Mouse (Mus musculus) stomach, postnatal 0 days (tissue): Measurements from ENCODE around the gene S100a10. TPM values are rescaled to one million over a fixed set of nuclear protein-coding genes. Genes with fewer than 3 reads are reported as not detected.

Experiments used
- ATAC-seq: fragments of 200-750 bp; cut with Nextera tagmentation; 2 replicates; pipeline ENCODE4 v1.8.0; 2017; ENCODE audit not compliant: low FRiP score, low TSS enrichment
- DNase-seq: peaks from one replicate; pipeline ENCODE4 v3.0.0-alpha.2; 2016; ENCODE audit warnings: low spot score
- H3K27ac ChIP-seq: fragments of 300-500 bp; sonication (generic); replicated peaks from 2 replicates; pipeline ENCODE4 v1.5.1; 2014; ENCODE audit warnings: mild to moderate bottlenecking, control low read depth
- H3K27me3 ChIP-seq: fragments of 300-500 bp; sonication (generic); 2 replicates; pipeline ENCODE4 v1.6.1; 2014; ENCODE audit warnings: low read length; ENCODE audit not compliant: control insufficient read depth, insufficient read depth
- H3K36me3 ChIP-seq: fragments of 300-500 bp; sonication (generic); 2 replicates; pipeline ENCODE4 v1.6.1; 2014; ENCODE audit warnings: low read length, mixed read lengths; ENCODE audit not compliant: control insufficient read depth, insufficient read depth
- H3K4me1 ChIP-seq: fragments of 300-500 bp; sonication (generic); replicated peaks from 2 replicates; pipeline ENCODE4 v1.6.1; 2014; ENCODE audit warnings: antibody characterized with exemption; ENCODE audit not compliant: control insufficient read depth, insufficient read depth
- H3K4me2 ChIP-seq: fragments of 300-500 bp; sonication (generic); replicated peaks from 2 replicates; pipeline ENCODE4 v1.6.1; 2014; ENCODE audit warnings: low read depth, mild to moderate bottlenecking, control low read depth, moderate library complexity
- H3K4me3 ChIP-seq: fragments of 300-500 bp; sonication (generic); 2 replicates; pipeline ENCODE4 v1.5.1; 2014; ENCODE audit warnings: low read depth, low read length, control low read depth
- H3K9ac ChIP-seq: fragments of 300-500 bp; sonication (generic); 2 replicates; pipeline ENCODE4 v1.6.1; 2014; ENCODE audit warnings: mild to moderate bottlenecking, low read length, control low read depth, mixed read lengths
- H3K9me3 ChIP-seq: fragments of 300-500 bp; sonication (generic); 2 replicates; pipeline ENCODE4 v1.6.1; 2016; ENCODE audit warnings: low read length; ENCODE audit not compliant: control insufficient read depth
- CTCF ChIP-seq: IDR thresholded peaks from 2 replicates; pipeline ENCODE4 v1.5.1; 2016; ENCODE audit warnings: antibody characterized with exemption, low read depth, mild to moderate bottlenecking, moderate library complexity
- EP300 ChIP-seq: optimal IDR thresholded peaks from 2 replicates; pipeline ENCODE3; 2016; ENCODE audit warnings: antibody characterized with exemption
- WGBS: fragments of 180-500 bp; shearing (Covaris S2); extraction: QIAGEN DNeasy Blood & Tissue Kit; methylation state at CpG from one replicate; pipeline ENCODE4 v1.1.7; 2014; 5-methylcytosine and 5-hydroxymethylcytosine counted together
- polyA plus RNA-seq: library from polyadenylated mRNA; unstranded; fragments of >200 nt; fragmentation: Nextera tagmentation; extraction: Ambion mirVana; gene quantifications from 2 replicates; pipeline ENCODE4 v1.2.1, GENCODE M21; 2015

The S100a10 gene
- polyA plus RNA-seq, 1 experiment from 2014 or later, result 375 TPM

DNA sequence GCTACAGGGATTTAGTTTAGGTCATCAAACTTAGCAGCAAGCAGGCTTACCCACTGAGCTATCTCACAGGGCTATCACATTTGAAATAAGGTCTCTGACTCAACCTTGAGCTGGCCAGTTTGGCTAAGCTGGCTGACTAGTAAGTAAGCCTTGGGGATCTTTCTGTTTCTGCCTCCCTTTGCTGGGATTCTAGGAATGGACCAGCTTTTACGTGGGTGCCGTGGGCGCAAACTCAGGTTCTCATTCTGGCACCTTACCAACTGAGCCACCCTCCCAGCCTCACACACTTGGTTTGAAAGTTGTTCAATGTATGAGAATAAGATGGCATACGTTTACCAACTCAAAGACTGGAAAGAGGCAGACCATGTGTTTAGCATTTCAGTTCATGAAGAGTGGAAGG, 8.3 kb downstream of the S100a10 start:
- Histone ChIP-seq H3K36me3 (peaks cover 12% of the 10 kb centered on the region), H3K9me3 (no peaks in the 10 kb centered on the region), H3K27ac (no peak overlapping the region), H3K4me1 (no peaks in the 10 kb centered on the region), H3K4me2 (no peak overlapping the region), H3K9ac (no peak overlapping the region), H3K27me3 (no peaks in the 10 kb centered on the region), H3K4me3 (no peak overlapping the region)
- DNase-seq (no peak), ATAC-seq (no peak)
- TF ChIP-seq EP300, result no peak
- TF ChIP-seq CTCF, result no peak
- 90% methylated on average over 4 of the region's 4 CpGs for WGBS

DNA sequence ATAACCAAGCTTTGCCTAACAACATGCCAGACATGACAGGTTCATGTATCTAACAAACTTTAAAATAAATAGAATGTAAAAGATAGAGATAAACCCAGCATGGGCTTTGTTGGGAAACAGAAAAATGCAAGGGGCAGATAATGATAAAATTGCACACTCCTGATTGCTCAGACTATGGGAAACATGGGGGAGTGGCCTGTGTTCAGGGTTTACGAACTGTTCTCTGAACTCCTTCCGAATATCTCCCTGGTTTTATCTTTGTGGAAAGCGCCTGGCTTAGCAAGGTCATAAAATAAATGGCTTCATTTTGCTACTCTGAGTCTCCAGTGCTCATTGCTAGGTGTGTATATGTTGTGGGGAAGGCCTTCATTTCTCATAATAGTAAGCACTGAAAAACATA, 12.0 kb downstream of the S100a10 start:
- Histone ChIP-seq H3K4me1 (no peaks in the 10 kb centered on the region), H3K4me2 (no peak overlapping the region), H3K27me3 (no peaks in the 10 kb centered on the region), H3K9me3 (no peaks in the 10 kb centered on the region), H3K36me3 (0 out of 2 replicates have a peak, but pooled peaks cover 6% of the 10 kb centered on the region), H3K4me3 (no peak overlapping the region), H3K9ac (no peak overlapping the region), H3K27ac (no peak overlapping the region)
- TF ChIP-seq EP300 (no peak), CTCF (no peak)
- ATAC-seq (no peak), DNase-seq (no peak)
- WGBS, result 77% methylated on average over 3 of the region's 3 CpGs

DNA sequence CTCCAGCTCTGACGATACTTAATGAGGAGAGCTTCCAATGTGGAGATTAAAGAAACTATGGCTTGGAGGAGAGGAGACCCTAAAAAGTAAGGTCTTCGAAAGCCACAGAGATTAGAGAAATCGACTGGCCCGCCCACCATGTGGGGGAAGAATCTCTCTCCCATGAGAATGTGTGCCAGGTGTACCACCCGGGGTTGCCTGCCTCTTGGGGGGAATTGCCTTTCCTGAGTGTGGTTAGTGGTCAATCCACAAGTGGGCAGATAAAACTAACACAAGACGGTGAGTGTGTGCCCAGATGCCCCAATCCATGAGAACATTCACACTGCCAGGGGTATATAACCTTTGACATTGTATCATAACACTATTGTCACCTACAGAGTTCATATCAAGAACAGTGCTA, 12.8 kb downstream of the S100a10 start:
- Histone ChIP-seq H3K4me3 (no peak overlapping the region), H3K36me3 (0 out of 2 replicates have a peak, but pooled peaks cover 6% of the 10 kb centered on the region), H3K9ac (no peak overlapping the region), H3K4me2 (no peak overlapping the region), H3K9me3 (no peaks in the 10 kb centered on the region), H3K27ac (peak overlapping the region; percentile 76; the same call in 1 of the 2 replicates), H3K4me1 (no peaks in the 10 kb centered on the region), H3K27me3 (no peaks in the 10 kb centered on the region)
- WGBS, result 87% methylated on average over 6 of the region's 6 CpGs
- TF ChIP-seq CTCF (no peak), EP300 (no peak)
- ATAC-seq (no peak), DNase-seq (no peak)

DNA sequence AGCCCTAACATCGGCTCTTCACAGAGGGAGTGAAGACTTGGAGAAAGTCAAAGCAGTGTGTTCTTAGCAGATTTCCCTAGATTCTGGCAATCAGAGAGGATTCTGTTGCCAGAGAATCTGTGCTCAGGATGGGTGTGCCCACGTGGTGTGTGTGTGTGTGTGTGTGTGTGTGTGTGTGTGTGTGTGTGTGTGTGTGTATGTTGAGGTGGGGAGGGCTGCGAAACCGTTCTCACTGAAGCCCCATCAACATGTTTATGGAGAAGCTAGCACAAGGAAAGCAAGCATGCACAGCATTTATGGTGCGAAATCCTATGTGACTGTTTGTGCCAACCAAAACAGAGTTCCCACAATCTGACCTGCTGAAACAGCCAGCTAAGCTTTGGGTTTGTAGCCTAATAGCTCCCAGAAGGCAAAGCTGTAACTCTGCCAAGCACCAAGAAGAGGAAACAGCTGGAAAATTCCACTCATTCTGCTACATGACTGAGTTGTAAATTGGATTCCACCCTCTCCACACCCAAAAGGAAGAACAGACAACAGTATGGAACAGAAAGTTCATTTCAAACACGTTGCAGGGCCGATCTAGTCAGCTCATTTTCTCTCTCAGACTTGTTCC, 13.7 kb downstream of the S100a10 start:
- Histone ChIP-seq H3K9me3 (no peaks in the 10 kb centered on the region), H3K27me3 (no peaks in the 10 kb centered on the region), H3K36me3 (0 out of 2 replicates have a peak, but pooled peaks cover 6% of the 10 kb centered on the region), H3K4me1 (no peaks in the 10 kb centered on the region), H3K4me2 (no peak overlapping the region), H3K27ac (peak overlapping the region; percentile 76), H3K4me3 (no peak overlapping the region), H3K9ac (no peak overlapping the region)
- no peak for TF ChIP-seq EP300
- TF ChIP-seq CTCF, result no peak
- peak; percentile 68; the same call in 1 of the 2 replicates for ATAC-seq
- peak; percentile 16 for DNase-seq
- 14% methylated on average over 7 of the region's 7 CpGs for WGBS

DNA sequence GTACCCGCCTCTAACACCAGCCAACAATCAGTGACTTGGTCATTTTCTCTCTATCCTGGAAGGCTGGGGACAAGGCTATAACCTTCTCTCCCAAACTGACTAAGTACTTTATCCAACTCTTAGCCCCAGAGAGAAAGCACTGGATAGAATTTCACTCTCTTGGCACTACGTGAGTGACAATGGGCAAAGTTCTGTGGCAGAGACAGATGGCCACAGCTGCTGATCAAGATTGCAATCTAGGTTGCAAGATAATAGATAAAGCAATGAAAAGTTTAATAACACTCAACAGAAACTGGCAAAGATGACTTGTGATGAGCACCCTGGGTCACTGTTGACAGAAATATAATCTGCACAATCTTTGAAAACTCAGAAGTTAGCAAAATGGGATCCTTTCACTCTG, 14.2 kb downstream of the S100a10 start:
- H3K36me3 ChIP-seq, result 0 out of 2 replicates have a peak, but pooled peaks cover 6% of the 10 kb centered on the region
- WGBS, result 18% methylated on average over 2 of the region's 2 CpGs

DNA sequence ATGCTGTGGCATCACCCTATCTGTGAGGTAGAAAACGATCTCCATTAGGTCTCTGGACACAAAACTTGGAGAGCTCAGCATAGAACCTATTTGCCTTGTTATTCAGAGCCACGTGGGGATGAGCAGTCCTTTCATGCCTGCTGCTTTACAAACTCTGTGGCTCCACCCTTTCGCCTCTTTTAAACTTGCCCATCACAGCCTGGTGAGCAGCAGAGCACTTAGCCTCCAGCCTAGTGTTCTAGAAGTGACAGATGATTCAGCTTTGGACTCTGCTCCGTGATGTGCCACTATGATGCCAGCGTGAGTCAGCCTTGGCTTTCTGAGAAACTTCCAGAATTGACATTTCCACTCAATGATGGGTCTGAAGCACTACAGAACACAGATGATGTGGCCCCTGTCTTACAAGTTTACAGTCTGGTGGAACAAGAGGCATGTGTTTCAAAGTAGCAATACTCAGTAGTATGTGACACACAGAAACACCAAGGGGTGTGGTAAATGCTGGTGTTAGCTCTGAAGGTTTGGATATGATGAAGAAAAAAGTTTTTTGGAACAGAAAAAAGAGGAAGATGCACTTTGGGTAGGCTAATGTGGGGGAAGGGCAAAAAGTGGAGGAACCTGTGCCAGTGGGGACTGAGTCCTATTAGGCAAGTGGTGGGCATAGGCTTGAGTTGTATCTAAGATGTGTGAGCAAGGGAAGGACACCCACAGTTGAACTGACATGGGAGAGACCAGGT, 17.3 kb downstream of the S100a10 start:
- ATAC-seq, result peak; percentile 12; the same call in 1 of the 2 replicates
- H3K4me2 ChIP-seq, result no peak overlapping the region

More for the DNA sequence above, 14.2 kb downstream of the S100a10 start:
- no peak for ATAC-seq
- H3K27me3 ChIP-seq, result no peaks in the 10 kb centered on the region
- peak overlapping the region; percentile 76 for H3K27ac ChIP-seq
- TF ChIP-seq CTCF (no peak), EP300 (no peak)
- H3K4me2 ChIP-seq, result no peak overlapping the region
- DNase-seq, result no peak
- H3K9ac ChIP-seq, result no peak overlapping the region
- H3K4me3 ChIP-seq, result no peak overlapping the region
- no peaks in the 10 kb centered on the region for H3K4me1 ChIP-seq
- no peaks in the 10 kb centered on the region for H3K9me3 ChIP-seq

More for the DNA sequence above, 17.3 kb downstream of the S100a10 start:
- no peaks in the 10 kb centered on the region for H3K9me3 ChIP-seq
- H3K4me1 ChIP-seq, result no peaks in the 10 kb centered on the region
- no peak for TF ChIP-seq CTCF
- TF ChIP-seq EP300, result no peak
- H3K36me3 ChIP-seq, result no peaks in the 10 kb centered on the region
- no peak overlapping the region for H3K4me3 ChIP-seq
- DNase-seq, result no peak
- no peak overlapping the region for H3K9ac ChIP-seq
- no peaks in the 10 kb centered on the region for H3K27me3 ChIP-seq
- 63% methylated on average over 5 of the region's 5 CpGs for WGBS
- no peak overlapping the region for H3K27ac ChIP-seq
